Mouse (Mus musculus): ENCODE measurements at regions not wholly inside any gene's neighbourhood (a gene's known extent, or its start where the extent isn't known, plus 50 kb on each side); places are given as distances from the start of the nearest gene placed in this dataset.
"Not testable (repeated sequence)": the region's sequence is repeated elsewhere in the genome, so short reads cannot be mapped to it uniquely, and the experiment has no call there.

GRCm38 (mm10) chr3:31508471-31508870 is 198.3 kb upstream of the Slc7a14 start:
- in situ Hi-C loops (cut with MboI, MseI), result no loop called here

- in situ Hi-C loops (cut with MboI, MseI), result no loop called here
Measured at GRCm38 (mm10) chr3:31499201-31499968, 189.2 kb upstream of the Slc7a14 start.

- in situ Hi-C loops (cut with MboI, MseI), result no loop called here
Measured at GRCm38 (mm10) chr3:31495287-31495686, 185.1 kb upstream of the Slc7a14 start.

GRCm38 (mm10) chr3:31494706-31495105 is 184.5 kb upstream of the Slc7a14 start:
- in situ Hi-C loops (cut with MboI, MseI), result no loop called here

GRCm38 (mm10) chr3:31491736-31492135 is 181.6 kb upstream of the Slc7a14 start:
- in situ Hi-C loops (cut with MboI, MseI), result not testable (repeated sequence)

GRCm38 (mm10) chr3:31487596-31487995 is 177.4 kb upstream of the Slc7a14 start:
- in situ Hi-C loops (cut with MboI, MseI), result no loop called here

GRCm38 (mm10) chr3:31481964-31482363 is 171.8 kb upstream of the Slc7a14 start:
- in situ Hi-C loops (cut with MboI, MseI), result no loop called here

GRCm38 (mm10) chr3:31467882-31468281 is 157.7 kb upstream of the Slc7a14 start:
- in situ Hi-C loops (cut with MboI, MseI), result no loop called here

GRCm38 (mm10) chr3:31464260-31464659 is 154.1 kb upstream of the Slc7a14 start:
- in situ Hi-C loops (cut with MboI, MseI), result no loop called here

GRCm38 (mm10) chr3:31459456-31459855 is 149.3 kb upstream of the Slc7a14 start:
- in situ Hi-C loops (cut with MboI, MseI), result no loop called here

- in situ Hi-C loops (cut with MboI, MseI), result no loop called here
Measured at GRCm38 (mm10) chr3:31457938-31458337, 147.8 kb upstream of the Slc7a14 start.

- in situ Hi-C loops (cut with MboI, MseI), result no loop called here
Measured at GRCm38 (mm10) chr3:31455031-31455430, 144.9 kb upstream of the Slc7a14 start.

- in situ Hi-C loops (cut with MboI, MseI), result no loop called here
Measured at GRCm38 (mm10) chr3:31444861-31445260, 134.7 kb upstream of the Slc7a14 start.

GRCm38 (mm10) chr3:31444311-31444710 is 134.1 kb upstream of the Slc7a14 start:
- in situ Hi-C loops (cut with MboI, MseI), result no loop called here

GRCm38 (mm10) chr3:31443894-31444293 is 133.7 kb upstream of the Slc7a14 start:
- in situ Hi-C loops (cut with MboI, MseI), result no loop called here

- in situ Hi-C loops (cut with MboI, MseI), result no loop called here
Measured at GRCm38 (mm10) chr3:31440282-31440681, 130.1 kb upstream of the Slc7a14 start.

GRCm38 (mm10) chr3:31437970-31438369 is 127.8 kb upstream of the Slc7a14 start:
- in situ Hi-C loops (cut with MboI, MseI), result no loop called here

GRCm38 (mm10) chr3:31435204-31435963 is 125.2 kb upstream of the Slc7a14 start:
- in situ Hi-C loops (cut with MboI, MseI), result no loop called here

- in situ Hi-C loops (cut with MboI, MseI), result no loop called here
Measured at GRCm38 (mm10) chr3:31433201-31433600, 123.0 kb upstream of the Slc7a14 start.

GRCm38 (mm10) chr3:31423517-31423916 is 113.3 kb upstream of the Slc7a14 start:
- in situ Hi-C loops (cut with MboI, MseI), result no loop called here

- in situ Hi-C loops (cut with MboI, MseI), result no loop called here
Measured at GRCm38 (mm10) chr3:31408802-31409201, 98.6 kb upstream of the Slc7a14 start.

- in situ Hi-C loops (cut with MboI, MseI), result no loop called here
Measured at GRCm38 (mm10) chr3:31405880-31406279, 95.7 kb upstream of the Slc7a14 start.

- in situ Hi-C loops (cut with MboI, MseI), result loop anchor here (10.0 kb wide), 1 partner anchor 1036 kb away; no protein-coding TSS in a partner anchor
Measured at GRCm38 (mm10) chr3:31399136-31399535, 89.0 kb upstream of the Slc7a14 start.

Measured in T-helper 2 cell (primary cell).